ENCODE assay signal across 29 mouse cellular contexts in genomic region chr9:70806069-70806468, GRCm38 (mm10).
A peak's percentile ranks its signal among the peaks of the same experiment; 100 is the strongest.
DNase-seq lines count a peak whose midpoint lies in the region; ATAC-seq lines count a peak whose summit lies in the region.
"Had no signal": no experiment of that assay in that cellular context is flagged by ENCODE, and none has a peak within 500 bp of the region (broad histone marks: within the 10 kb centered on the region; RNA-seq: fewer than 3 reads in every experiment).

No protein-coding gene starts in this region.

- H3K27me3 ChIP-seq in liver, embryonic 12.5 days (replicated peaks), result no peaks in the 10 kb centered on the region
- H3K27me3 ChIP-seq in liver, embryonic 11.5 days (replicated peaks; ENCODE audit: control insufficient read depth, insufficient read depth, low read length), result no peaks in the 10 kb centered on the region
- H3K27me3 ChIP-seq: forebrain, embryonic 13.5 days; heart, embryonic 13.5 days; hindbrain, embryonic 12.5 days; hindbrain, embryonic 15.5 days; intestine, embryonic 15.5 days had no signal

- no peaks in the 10 kb centered on the region for H3K9me3 ChIP-seq in liver, embryonic 12.5 days (replicated peaks)
- no peaks in the 10 kb centered on the region for H3K9me3 ChIP-seq in liver, embryonic 11.5 days (ENCODE audit: control insufficient read depth, low read length)
- H3K9me3 ChIP-seq: embryonic facial prominence, embryonic 10.5 days; embryonic facial prominence, embryonic 13.5 days; forebrain, embryonic 10.5 days; forebrain, embryonic 13.5 days; heart, embryonic 10.5 days; heart, embryonic 13.5 days; hindbrain, embryonic 12.5 days; hindbrain, embryonic 15.5 days; intestine, embryonic 15.5 days had no signal

- H3K4me1 ChIP-seq in liver, embryonic 12.5 days, result peaks cover 20% of the 10 kb centered on the region
- H3K4me1 ChIP-seq in liver, embryonic 11.5 days (replicated peaks; ENCODE audit: control insufficient read depth, insufficient read depth, low read length), result peaks cover 1% of the 10 kb centered on the region; the same call in 1 of the 2 replicates
- H3K4me1 ChIP-seq: embryonic facial prominence, embryonic 13.5 days; forebrain, embryonic 13.5 days; hindbrain, embryonic 15.5 days; intestine, embryonic 15.5 days had no signal

- no peaks in the 10 kb centered on the region for H3K36me3 ChIP-seq in liver, embryonic 12.5 days
- H3K36me3 ChIP-seq in liver, embryonic 11.5 days (ENCODE audit: control insufficient read depth, insufficient read depth, low read length), result no peaks in the 10 kb centered on the region
- H3K36me3 ChIP-seq: embryonic facial prominence, embryonic 10.5 days; embryonic facial prominence, embryonic 13.5 days; forebrain, embryonic 10.5 days; heart, embryonic 10.5 days; heart, embryonic 13.5 days; hindbrain, embryonic 12.5 days; hindbrain, embryonic 15.5 days; intestine, embryonic 15.5 days had no signal

- no peak for DNase-seq in liver, embryonic 11.5 days (ENCODE audit: low spot score)
- DNase-seq in heart, adult 9 months (ENCODE audit: low spot score in 2 of 2), result no peak
- DNase-seq in frontal cortex, postnatal 36 days (ENCODE audit: low spot score in 2 of 2), result no peak
- no peak for DNase-seq in right cerebral cortex, adult 18-20 months
- DNase-seq: adrenal gland, adult 2 months; adrenal gland, postnatal 14 days; cerebellum, adult 11 months; cerebellum, adult 2 months; cerebellum, adult 9-11 months; cerebellum, postnatal 25 days; embryo, embryonic 11 days; gastrocnemius, adult 2 months; gastrocnemius, postnatal 14 days; heart, adult 18-20 months; heart, postnatal 14 days; heart, postnatal 4 days had no signal

- peak; percentile 40; the same call in 1 of the 2 replicates for ATAC-seq in liver, embryonic 12.5 days
- ATAC-seq in liver, embryonic 11.5 days (replicated peaks; ENCODE audit: low FRiP score), result no peak
- peak; percentile 86 for ATAC-seq in common myeloid progenitor, adult 5-6 weeks (replicated peaks; ENCODE audit: low read depth, poor library complexity, severe bottlenecking)
- ATAC-seq in hematopoietic stem cell, adult 5-6 weeks (replicated peaks in 1 of 2; ENCODE audit: insufficient read depth in 1 of 2, low FRiP score in 2 of 2, low TSS enrichment in 1 of 2, low read depth in 1 of 2, poor library complexity in 2 of 2, severe bottlenecking in 2 of 2), result peak; percentile 68 to 100
- ATAC-seq: forebrain, embryonic 13.5 days; forebrain, embryonic 16.5 days; intestine, embryonic 15.5 days had no signal

- H3K9ac ChIP-seq in liver, embryonic 12.5 days, result no peak overlapping the region
- no peak overlapping the region for H3K9ac ChIP-seq in liver, embryonic 11.5 days (ENCODE audit: low read depth, low read length)
- H3K9ac ChIP-seq: embryonic facial prominence, embryonic 13.5 days; forebrain, embryonic 13.5 days; heart, embryonic 13.5 days; hindbrain, embryonic 12.5 days; hindbrain, embryonic 15.5 days; intestine, embryonic 15.5 days had no signal

- no peak overlapping the region for H3K27ac ChIP-seq in liver, embryonic 12.5 days
- no peak overlapping the region for H3K27ac ChIP-seq in liver, embryonic 11.5 days (ENCODE audit: low read depth, low read length)
- H3K27ac ChIP-seq: embryonic facial prominence, embryonic 10.5 days; embryonic facial prominence, embryonic 13.5 days; forebrain, embryonic 10.5 days; forebrain, embryonic 13.5 days; gastrocnemius, adult 2 months; heart, embryonic 10.5 days; heart, embryonic 13.5 days; hindbrain, embryonic 12.5 days; hindbrain, embryonic 15.5 days; intestine, embryonic 15.5 days had no signal

- 35% methylated on average over 1 of the region's 1 CpGs for WGBS in liver, embryonic 12.5 days (ENCODE audit: insufficient replicate concordance)
- 48% methylated on average over 1 of the region's 1 CpGs for WGBS in liver, embryonic 11.5 days

- H3K4me2 ChIP-seq in liver, embryonic 12.5 days, result no peak overlapping the region
- H3K4me2 ChIP-seq in liver, embryonic 11.5 days, result no peak overlapping the region
- H3K4me2 ChIP-seq: embryonic facial prominence, embryonic 13.5 days; forebrain, embryonic 13.5 days; heart, embryonic 13.5 days; hindbrain, embryonic 12.5 days; hindbrain, embryonic 15.5 days; intestine, embryonic 15.5 days had no signal

- no peak overlapping the region for H3K4me3 ChIP-seq in liver, embryonic 12.5 days
- no peak overlapping the region for H3K4me3 ChIP-seq in liver, embryonic 11.5 days (ENCODE audit: low read depth, low read length)
- H3K4me3 ChIP-seq: embryonic facial prominence, embryonic 10.5 days; embryonic facial prominence, embryonic 13.5 days; forebrain, embryonic 10.5 days; forebrain, embryonic 13.5 days; gastrocnemius, adult 2 months; heart, embryonic 10.5 days; heart, embryonic 13.5 days; hindbrain, embryonic 12.5 days; hindbrain, embryonic 15.5 days; intestine, embryonic 15.5 days had no signal
